Mouse (Mus musculus): ENCODE data around the gene Rtn4rl2. TPM values are rescaled to one million over a fixed set of nuclear protein-coding genes. Genes with fewer than 3 reads are reported as not detected.

Gene Rtn4rl2
- total RNA-seq, 2 experiments from 2014 or later = 87.6 to 102 TPM

- intact Hi-C loops (cut with DNase I) = loop anchor here (5.0 kb wide), 2 partner anchors 160 to 170 kb away; partner anchors contain the start of genes Tnks1bp1 and Zdhhc5
Measured at GRCm38 (mm10) chr2:84886821-84887281, 341 bp upstream of the Rtn4rl2 start.

GRCm38 (mm10) chr2:84885084-84886055, 1.1 kb downstream of the Rtn4rl2 start:
- peak in 1 of 2 experiments; percentile 69 for DNase-seq (ENCODE audit: low spot score in 2 of 2)
- intact Hi-C loops (cut with DNase I) = loop anchor here (5.0 kb wide), 2 partner anchors 162 to 168 kb away; partner anchors contain the start of genes Tnks1bp1 and Zdhhc5

More at GRCm38 (mm10) chr2:84886821-84887281, 341 bp upstream of the Rtn4rl2 start:
- peak in 1 of 2 experiments; percentile 54 for DNase-seq (ENCODE audit: low spot score in 2 of 2)

- intact Hi-C loops (cut with DNase I) = loop anchor here (5.0 kb wide), 2 partner anchors 163 to 167 kb away; partner anchors contain the start of genes Tnks1bp1 and Zdhhc5
- DNase-seq (ENCODE audit: low spot score in 2 of 2) = peak in 1 of 2 experiments; percentile 4
Measured at GRCm38 (mm10) chr2:84884611-84885010, 1.9 kb downstream of the Rtn4rl2 start.

- peak; percentile 4 to 8 for DNase-seq (ENCODE audit: low spot score in 2 of 2)
- intact Hi-C loops (cut with DNase I) = no loop called here
Measured at GRCm38 (mm10) chr2:84883942-84884341, 2.6 kb downstream of the Rtn4rl2 start.

GRCm38 (mm10) chr2:84883530-84883929, 3.0 kb downstream of the Rtn4rl2 start:
- peak; percentile 3 to 16 for DNase-seq (ENCODE audit: low spot score in 2 of 2)
- intact Hi-C loops (cut with DNase I) = no loop called here

- intact Hi-C loops (cut with DNase I) = no loop called here
- DNase-seq (ENCODE audit: low spot score in 2 of 2) = no peak
Measured at GRCm38 (mm10) chr2:84883084-84883483, 3.4 kb downstream of the Rtn4rl2 start.

- intact Hi-C loops (cut with DNase I) = no loop called here
- DNase-seq (ENCODE audit: low spot score in 2 of 2) = peak; percentile 79 to 93
Measured at GRCm38 (mm10) chr2:84882606-84883005, 3.9 kb downstream of the Rtn4rl2 start.

GRCm38 (mm10) chr2:84880590-84880989, 5.9 kb downstream of the Rtn4rl2 start:
- DNase-seq (ENCODE audit: low spot score in 2 of 2) = no peak
- intact Hi-C loops (cut with DNase I) = no loop called here

GRCm38 (mm10) chr2:84875842-84876241, 10.7 kb downstream of the Rtn4rl2 start:
- intact Hi-C loops (cut with DNase I) = no loop called here
- DNase-seq (ENCODE audit: low spot score in 2 of 2) = no peak

- intact Hi-C loops (cut with DNase I) = no loop called here
- no peak for DNase-seq (ENCODE audit: low spot score in 2 of 2)
Measured at GRCm38 (mm10) chr2:84872105-84872716, 14.3 kb downstream of the Rtn4rl2 start.

GRCm38 (mm10) chr2:84870623-84871160, 15.8 kb downstream of the Rtn4rl2 start:
- intact Hi-C loops (cut with DNase I) = no loop called here
- no peak for DNase-seq (ENCODE audit: low spot score in 2 of 2)

GRCm38 (mm10) chr2:84868977-84869376, 17.5 kb downstream of the Rtn4rl2 start:
- peak in 1 of 2 experiments; percentile 62 for DNase-seq (ENCODE audit: low spot score in 2 of 2)
- intact Hi-C loops (cut with DNase I) = loop anchor here (1.0 to 5.0 kb wide), 2 partner anchors 19 to 37 kb away; no protein-coding TSS in a partner anchor

- peak; percentile 61 to 82 for DNase-seq (ENCODE audit: low spot score in 2 of 2)
- intact Hi-C loops (cut with DNase I) = loop anchor here (5.0 kb wide), 1 partner anchor 36 kb away; no protein-coding TSS in a partner anchor
Measured at GRCm38 (mm10) chr2:84868521-84868943, 18.0 kb downstream of the Rtn4rl2 start.

GRCm38 (mm10) chr2:84865616-84866571, 20.6 kb downstream of the Rtn4rl2 start:
- intact Hi-C loops (cut with DNase I) = loop anchor here (5.0 kb wide), 1 partner anchor 34 kb away; no protein-coding TSS in a partner anchor
- peak in 1 of 2 experiments; percentile 69 for DNase-seq (ENCODE audit: low spot score in 2 of 2)

GRCm38 (mm10) chr2:84862231-84862630, 24.3 kb downstream of the Rtn4rl2 start:
- no peak for DNase-seq (ENCODE audit: low spot score in 2 of 2)
- intact Hi-C loops (cut with DNase I) = no loop called here

GRCm38 (mm10) chr2:84861430-84861829, 25.1 kb downstream of the Rtn4rl2 start:
- intact Hi-C loops (cut with DNase I) = no loop called here
- DNase-seq (ENCODE audit: low spot score in 2 of 2) = no peak

- intact Hi-C loops (cut with DNase I) = no loop called here
Measured at GRCm38 (mm10) chr2:84859991-84860780, 26.3 kb downstream of the Rtn4rl2 start.

GRCm38 (mm10) chr2:84858551-84858950, 28.0 kb downstream of the Rtn4rl2 start:
- intact Hi-C loops (cut with DNase I) = no loop called here
- DNase-seq (ENCODE audit: low spot score in 2 of 2) = no peak

More at GRCm38 (mm10) chr2:84859991-84860780, 26.3 kb downstream of the Rtn4rl2 start:
- DNase-seq (ENCODE audit: low spot score in 2 of 2) = no peak
